Mouse (Mus musculus) liver, embryonic 14.5 days (tissue): ENCODE measurements around the gene Cbx4. TPM values are rescaled to one million over a fixed set of nuclear protein-coding genes. Genes with fewer than 3 reads are reported as not detected.
A peak's percentile ranks its signal among the peaks of the same experiment; 100 is the strongest.

Source experiments
- ATAC-seq: fragments of 200-750 bp; cut with Nextera tagmentation; 2 replicates; pipeline ENCODE4 v1.8.0; 2017; ENCODE audit warnings: moderate number of reproducible peaks, mild to moderate bottlenecking, moderate library complexity; ENCODE audit not compliant: insufficient read depth
- DNase-seq, 3 experiments: peaks; one replicate each; pipeline ENCODE4 v3.0.0-alpha.2; 2012 to 2013; ENCODE audit warnings: low read depth in 3 of 3, low spot score in 3 of 3
- H3K27ac ChIP-seq: fragments of 300-500 bp; sonication (generic); 2 replicates; pipeline ENCODE4 v1.5.1; 2014; ENCODE audit warnings: moderate library complexity, mild to moderate bottlenecking, control low read depth, inconsistent platforms
- H3K27me3 ChIP-seq: fragments of 300-500 bp; sonication (generic); 2 replicates; pipeline ENCODE4 v1.6.1; 2014; ENCODE audit warnings: mild to moderate bottlenecking, low read length, moderate library complexity; ENCODE audit not compliant: control insufficient read depth, insufficient read depth
- H3K36me3 ChIP-seq: fragments of 300-500 bp; sonication (generic); replicated peaks from 2 replicates; pipeline ENCODE4 v1.6.1; 2014; ENCODE audit warnings: low read depth; ENCODE audit not compliant: control insufficient read depth, insufficient read depth
- H3K4me1 ChIP-seq, 2 experiments: fragments of 200-500 bp in 1 of 2; fragments of 300-500 bp in 1 of 2; sonication (generic) in 1 of 2; replicated peaks; 2 replicates each; pipeline ENCODE4 v1.6.1; 2012 to 2014; ENCODE audit warnings: antibody characterized with exemption in 1 of 2, inconsistent platforms in 1 of 2, low read length in 1 of 2; ENCODE audit not compliant: control insufficient read depth in 2 of 2, insufficient read depth in 2 of 2
- H3K4me2 ChIP-seq: fragments of 300-500 bp; sonication (generic); 2 replicates; pipeline ENCODE4 v1.6.1; 2014; ENCODE audit warnings: low read depth, mild to moderate bottlenecking, control low read depth, moderate library complexity
- H3K4me3 ChIP-seq, 2 experiments: fragments of 200-500 bp in 1 of 2; fragments of 300-500 bp in 1 of 2; sonication (generic) in 1 of 2; 2 replicates each; pipeline ENCODE4 v1.5.1; 2012 to 2014; ENCODE audit warnings: low read depth in 2 of 2, low read length in 2 of 2, mild to moderate bottlenecking in 2 of 2, control low read depth in 1 of 2, inconsistent platforms in 1 of 2, moderate library complexity in 1 of 2; ENCODE audit not compliant: insufficient read depth in 1 of 2
- H3K9ac ChIP-seq: fragments of 300-500 bp; sonication (generic); replicated peaks from 2 replicates; pipeline ENCODE4 v1.6.1; 2014; ENCODE audit warnings: mild to moderate bottlenecking, control low read depth, moderate library complexity
- H3K9me3 ChIP-seq: fragments of 300-500 bp; sonication (generic); 2 replicates; pipeline ENCODE4 v1.6.1; 2016; ENCODE audit warnings: low read length, mixed read lengths; ENCODE audit not compliant: control insufficient read depth
- CTCF ChIP-seq: IDR thresholded peaks from 2 replicates; pipeline ENCODE4 v1.5.1; 2016; ENCODE audit warnings: antibody characterized with exemption, low read depth, control low read depth
- EP300 ChIP-seq: IDR thresholded peaks from 2 replicates; pipeline ENCODE4 v1.6.1; 2016; ENCODE audit warnings: antibody characterized with exemption, low read depth
- WGBS: fragments of 180-500 bp; shearing (Covaris S2); extraction: QIAGEN DNeasy Blood & Tissue Kit; methylation state at CpG from one replicate; pipeline ENCODE4 v1.1.7; 2014; ENCODE audit not compliant: insufficient replicate concordance; 5-methylcytosine and 5-hydroxymethylcytosine counted together
- polyA plus RNA-seq, 2 experiments: library from polyadenylated mRNA; depleted of rRNA in 1 of 2; stranded (reverse) in 1 of 2; unstranded in 1 of 2; fragments of >200 nt; fragmentation: Nextera tagmentation in 1 of 2; extraction: Ambion mirVana in 1 of 2; gene quantifications; 2 replicates each; pipeline versions ENCODE4 v1.2.1 to v1.2.3; 2012 to 2014

Cbx4 gene
- polyA plus RNA-seq, 2 experiments: 1.6 to 3.3 TPM

DNA sequence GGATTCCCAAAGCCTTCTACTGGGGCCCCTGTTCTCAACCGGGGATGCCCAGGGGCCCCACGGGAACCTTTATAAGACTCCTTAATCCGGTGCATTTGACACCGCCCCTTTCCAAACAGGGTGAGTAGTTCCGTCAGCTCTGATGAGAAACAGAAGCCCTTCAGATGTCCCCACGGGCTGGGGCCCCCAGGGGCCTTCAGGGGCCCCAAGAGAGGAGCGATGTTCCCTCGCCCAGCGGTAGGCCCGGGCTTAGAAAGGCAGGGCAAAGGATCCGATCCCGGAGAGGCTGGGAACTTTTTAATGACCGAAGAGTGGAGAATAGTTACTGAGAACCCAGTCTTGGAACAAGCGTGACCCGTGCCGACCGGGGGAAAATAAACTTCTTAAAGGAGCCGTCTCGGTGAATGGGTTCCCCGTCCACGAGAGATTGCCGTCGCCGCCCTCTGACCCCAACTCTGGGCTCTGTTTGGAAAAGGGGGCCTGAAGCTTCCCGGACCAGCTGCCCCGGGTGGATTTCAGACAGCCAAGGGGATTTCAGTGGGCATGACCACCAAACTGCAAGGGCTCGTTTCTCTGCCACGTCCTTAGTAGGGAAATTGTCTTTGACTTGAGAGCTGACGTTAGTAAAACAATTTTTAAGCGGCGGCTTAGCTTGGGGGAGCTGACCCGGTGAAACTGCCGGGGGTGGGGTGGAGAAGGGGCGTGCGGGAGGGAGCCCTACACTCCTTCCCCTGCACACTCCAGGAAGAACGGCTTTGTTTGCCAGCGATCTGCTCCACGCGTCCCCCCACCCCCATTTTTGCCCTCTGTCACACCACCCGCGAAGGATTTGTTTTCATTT, 3.4 kb upstream of the Cbx4 start:
- no peak for DNase-seq
- no peaks in the 10 kb centered on the region for H3K36me3 ChIP-seq
- TF ChIP-seq CTCF (no peak), EP300 (no peak)
- no peaks in the 10 kb centered on the region; a peak in 1 of 4 replicates for H3K4me1 ChIP-seq
- peaks cover 64% of the 10 kb centered on the region for H3K27me3 ChIP-seq
- H3K4me2 ChIP-seq: peak overlapping the region; percentile 47
- H3K9me3 ChIP-seq: no peaks in the 10 kb centered on the region
- ATAC-seq: no peak
- H3K4me3 ChIP-seq: no peak overlapping the region; a peak in 1 of 4 replicates
- under 1% methylated on average over 41 of the region's 41 CpGs for WGBS
- H3K9ac ChIP-seq: no peak overlapping the region
- no peak overlapping the region for H3K27ac ChIP-seq

DNA sequence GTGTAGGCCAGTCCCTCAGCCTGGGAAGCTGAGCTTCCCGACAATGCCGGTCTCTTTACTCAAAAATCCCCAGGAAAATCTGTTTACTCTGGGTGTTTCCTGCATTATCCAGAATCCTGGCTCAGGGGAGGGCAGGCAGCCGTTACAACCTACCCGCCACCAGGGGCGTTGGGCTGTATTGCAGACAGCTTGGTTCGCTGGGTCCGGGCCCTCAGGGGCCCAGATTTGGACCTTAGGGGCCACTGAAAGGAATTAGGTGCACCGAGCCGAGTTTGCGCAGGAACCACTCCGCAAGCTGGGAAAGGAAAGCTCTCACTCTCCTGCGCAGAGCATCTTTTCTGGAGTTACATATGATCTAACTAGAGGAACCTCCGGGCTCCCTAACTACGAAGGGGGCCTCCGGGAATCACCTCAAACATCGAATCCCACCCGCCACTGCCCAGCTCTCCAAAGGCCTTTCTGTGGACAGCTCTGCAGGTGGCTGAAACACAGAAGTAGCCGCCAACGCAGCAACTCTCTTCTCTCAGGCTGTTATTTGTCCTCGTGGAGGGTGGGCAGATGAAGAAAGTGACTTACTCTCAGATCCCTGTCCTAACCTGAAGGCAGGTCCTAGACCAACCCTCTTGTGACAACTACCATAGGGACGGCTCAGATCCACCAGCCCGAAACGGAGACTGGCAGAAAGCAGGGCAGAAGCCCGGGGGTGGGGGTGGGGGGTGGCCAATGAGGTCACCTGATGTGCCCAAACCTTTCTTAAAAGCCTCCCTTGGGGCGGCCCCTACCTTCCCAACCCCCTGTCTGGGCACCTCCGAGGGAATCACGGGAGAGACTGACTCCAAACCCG, 2.6 kb upstream of the Cbx4 start:
- Histone ChIP-seq H3K27me3 (peaks cover 64% of the 10 kb centered on the region), H3K9ac (no peak overlapping the region), H3K27ac (no peak overlapping the region), H3K4me1 (peaks cover 0 to 7% of the 10 kb centered on the region in 2 experiments; a peak in 2 of 4 replicates), H3K9me3 (no peaks in the 10 kb centered on the region), H3K4me3 (no peak overlapping the region), H3K36me3 (no peaks in the 10 kb centered on the region), H3K4me2 (no peak overlapping the region)
- 2% methylated on average over 28 of the region's 28 CpGs for WGBS
- TF ChIP-seq EP300: no peak
- TF ChIP-seq CTCF: peak; percentile 47
- no peak for ATAC-seq
- no peak for DNase-seq

DNA sequence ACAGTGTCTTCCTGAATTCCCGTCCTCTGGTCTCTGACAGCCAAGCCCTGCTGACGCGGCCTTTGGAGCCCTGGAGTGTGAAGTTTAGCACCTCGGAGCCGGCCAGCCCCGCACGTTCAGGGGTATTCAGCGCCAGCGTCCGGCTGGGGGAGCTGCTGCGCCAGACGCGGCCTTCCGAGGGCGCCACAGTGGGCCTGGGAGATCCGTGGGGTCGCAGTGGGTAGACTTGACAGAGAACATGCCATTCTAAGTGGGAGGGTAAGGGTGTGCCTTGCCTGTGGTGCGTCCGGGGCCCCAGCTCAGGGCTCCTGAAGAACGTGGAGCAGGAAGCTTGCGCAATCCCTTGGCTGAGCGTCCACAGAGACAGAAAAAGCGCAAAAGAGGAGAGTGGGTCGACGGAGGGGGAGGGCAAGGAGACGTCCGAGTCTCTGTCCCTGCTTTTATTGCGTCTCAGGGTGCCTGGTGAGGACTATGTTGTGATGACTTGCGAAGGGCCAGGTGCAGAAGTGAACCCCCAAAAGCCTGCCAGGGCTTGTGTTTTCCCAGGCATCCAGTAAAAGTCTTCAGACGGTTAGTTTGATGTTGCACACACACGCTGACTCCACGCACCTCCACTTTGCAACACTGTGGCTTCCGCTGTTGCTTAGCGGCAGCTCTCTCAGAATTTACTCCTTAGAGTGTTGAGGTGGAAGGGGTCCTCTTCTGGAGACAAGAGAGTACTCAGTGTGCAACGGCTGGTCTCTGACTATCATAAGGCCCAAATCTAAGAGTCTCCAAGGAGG, 1.5 kb upstream of the Cbx4 start:
- ATAC-seq (no peak), DNase-seq (no peak)
- Histone ChIP-seq H3K27me3 (peaks cover 64% of the 10 kb centered on the region), H3K27ac (no peak overlapping the region), H3K4me1 (peaks cover 0 to 11% of the 10 kb centered on the region in 2 experiments; a peak in 3 of 4 replicates), H3K4me3 (no peak overlapping the region), H3K9me3 (no peaks in the 10 kb centered on the region), H3K4me2 (no peak overlapping the region), H3K9ac (no peak overlapping the region), H3K36me3 (no peaks in the 10 kb centered on the region)
- WGBS: 2% methylated on average over 35 of the region's 35 CpGs
- TF ChIP-seq EP300: no peak
- TF ChIP-seq CTCF: 0 out of 2 replicates have a peak, but pooled peaks have one; percentile 27

DNA sequence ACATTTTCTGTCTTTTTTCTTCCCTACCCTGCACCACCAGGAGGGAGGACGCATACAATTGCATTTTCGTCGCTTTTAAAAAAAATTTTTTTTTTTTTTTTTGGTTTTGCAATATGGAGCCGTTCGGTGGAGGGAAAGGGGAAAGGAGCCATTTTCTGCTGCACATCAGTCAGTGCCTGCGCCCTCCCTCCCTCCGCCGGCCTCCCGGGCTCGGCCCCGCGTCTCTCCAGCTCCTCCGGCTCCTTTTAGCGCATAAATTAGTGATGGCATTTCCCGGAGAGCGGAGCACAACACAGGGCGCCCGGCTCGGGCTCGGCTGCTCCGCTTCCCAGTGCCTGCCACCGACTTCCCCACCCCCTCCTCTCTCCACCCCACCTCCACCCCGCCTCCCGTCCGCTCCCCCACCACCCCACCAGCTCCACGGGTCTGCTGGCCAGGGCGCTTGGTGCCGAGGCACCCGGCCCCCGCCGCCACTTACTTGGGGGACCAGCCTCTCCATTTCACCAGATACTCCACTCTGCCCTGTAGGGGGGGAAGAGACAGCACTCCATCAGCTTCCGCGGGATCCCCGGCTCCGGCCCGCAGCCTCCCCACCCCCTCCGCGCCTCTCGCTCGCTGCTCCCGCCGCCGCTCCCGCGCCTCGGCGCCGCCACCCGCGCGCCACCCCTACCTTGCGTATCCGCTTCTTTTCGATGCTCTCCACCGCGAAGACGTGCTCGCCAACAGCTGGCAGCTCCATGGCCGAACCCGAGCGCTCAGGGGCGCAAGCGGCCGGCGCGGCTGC, 550 bp downstream of the Cbx4 start:
- Histone ChIP-seq H3K4me1 (peaks cover 0 to 12% of the 10 kb centered on the region in 2 experiments; a peak in 3 of 4 replicates), H3K9ac (peak overlapping the region; percentile 62), H3K4me2 (peak overlapping the region; percentile 77), H3K27ac (peak overlapping the region; percentile 21; the same call in 1 of the 2 replicates), H3K9me3 (no peaks in the 10 kb centered on the region), H3K4me3 (peak overlapping the region; percentile 71 to 74), H3K27me3 (peaks cover 52% of the 10 kb centered on the region), H3K36me3 (no peaks in the 10 kb centered on the region)
- no peak for DNase-seq
- peak; percentile 33 for ATAC-seq
- no peak for TF ChIP-seq EP300
- no peak for TF ChIP-seq CTCF
- under 1% methylated on average over 66 of the region's 66 CpGs for WGBS
